Mouse (Mus musculus): ENCODE results near the gene Sesn3.

- TF ChIP-seq MAX (IDR thresholded peaks at IDR 0.05; ENCODE audit: low read length), result peak; percentile 93
- no peak for TF ChIP-seq CTCF (conservative IDR thresholded peaks at IDR 0.05 in 1 of 2, IDR thresholded peaks at IDR 0.05 in 1 of 2; ENCODE audit: low read depth in 2 of 2, low read length in 2 of 2)
- TF ChIP-seq EP300 (IDR thresholded peaks at IDR 0.05; ENCODE audit: low read length), result peak; percentile 58
- TF ChIP-seq POLR2A (IDR thresholded peaks at IDR 0.05; ENCODE audit: low read depth, low read length), result no peak
- no peak for TF ChIP-seq TCF12 (IDR thresholded peaks at IDR 0.05; ENCODE audit: low read depth, low read length)
- no peak for TF ChIP-seq CHD1 (IDR thresholded peaks at IDR 0.05; ENCODE audit: low read depth, low read length)
- no peak for TF ChIP-seq MEF2A (IDR thresholded peaks at IDR 0.05; ENCODE audit: borderline replicate concordance, low read depth, low read length)
- no peak for TF ChIP-seq MAZ (IDR thresholded peaks at IDR 0.05; ENCODE audit: low read depth, low read length)
- TF ChIP-seq UBTF (IDR thresholded peaks at IDR 0.05; ENCODE audit: low read depth, low read length), result no peak
- TF ChIP-seq BHLHE40 (IDR thresholded peaks at IDR 0.05; ENCODE audit: low read depth, low read length), result peak; percentile 83
- no peak for TF ChIP-seq CHD2 (IDR thresholded peaks at IDR 0.05; ENCODE audit: low read length)
- peak; percentile 94 for TF ChIP-seq USF2 (conservative IDR thresholded peaks at IDR 0.05; ENCODE audit: low read depth, low read length)
- no peak for TF ChIP-seq POLR2AphosphoS2 (IDR thresholded peaks at IDR 0.05; ENCODE audit: low read depth, low read length)
Measured at GRCm38 (mm10) chr9:14262568-14262972, 12.3 kb upstream of the Sesn3 start.

Measured in CH12.LX (cell line).